Mouse (Mus musculus) erythroblast, embryonic 14.5 days (primary cell): ENCODE results near the gene Gal3st1.

Experiments used
- GATA1 ChIP-seq: IDR thresholded peaks from 2 replicates; pipeline ENCODE4 v1.6.1; 2012; ENCODE audit warnings: low read length, inconsistent platforms, mixed read lengths
- TAL1 ChIP-seq: IDR thresholded peaks from 3 replicates; pipeline ENCODE4 v1.6.1; 2012; ENCODE audit warnings: low read length, inconsistent platforms, mixed read lengths

GRCm38 (mm10) chr11:4006462-4006861, 23.0 kb downstream of the Gal3st1 start:
- TF ChIP-seq GATA1 (no peak), TAL1 (no peak)
